Comparison of ENCODE assay signal across 19 mouse cellular contexts in genomic region chr9:62664115-62664725, GRCm38 (mm10). TPM values are rescaled to one million over a fixed set of nuclear protein-coding genes. Genes with fewer than 3 reads are reported as not detected.
DNase-seq lines count a peak whose midpoint lies in the region; ATAC-seq and TF ChIP-seq lines count a peak whose summit lies in the region.
"Had no signal": no experiment of that assay in that cellular context is flagged by ENCODE, and none has a peak within 500 bp of the region (broad histone marks: within the 10 kb centered on the region; RNA-seq: fewer than 3 reads in every experiment).

No protein-coding gene starts in this region.

- H3K4me1 ChIP-seq in kidney, postnatal 0 days (replicated peaks; ENCODE audit: insufficient read depth, low read length): no peaks in the 10 kb centered on the region
- H3K4me1 ChIP-seq: midbrain, embryonic 10.5 days had no signal

- H3K9me3 ChIP-seq in kidney, postnatal 0 days (replicated peaks; ENCODE audit: low read length): no peaks in the 10 kb centered on the region
- H3K9me3 ChIP-seq: heart, embryonic 15.5 days; lung, embryonic 15.5 days; midbrain, embryonic 10.5 days had no signal

- TF ChIP-seq CTCF in kidney, postnatal 0 days (IDR thresholded peaks at IDR 0.05; ENCODE audit: low read depth): no peak

- no peak overlapping the region for H3K9ac ChIP-seq in kidney, postnatal 0 days (ENCODE audit: low read depth, low read length)
- H3K9ac ChIP-seq: heart, embryonic 15.5 days; lung, embryonic 15.5 days had no signal

- no peak overlapping the region for H3K4me3 ChIP-seq in kidney, postnatal 0 days (replicated peaks; ENCODE audit: low read depth, low read length)
- H3K4me3 ChIP-seq: heart, embryonic 15.5 days; lung, embryonic 15.5 days; midbrain, embryonic 10.5 days; myocyte had no signal

- peak; percentile 42 for DNase-seq in cerebellum, postnatal 10 days
- no peak for DNase-seq in cerebellum, postnatal 36 days
- peak; percentile 59 for DNase-seq in kidney, postnatal 0 days (ENCODE audit: low spot score)
- DNase-seq in kidney, adult 9 months: no peak
- DNase-seq in retina, postnatal 1 day: peak; percentile 31
- DNase-seq in retina, embryonic 14.5 days (ENCODE audit: low spot score): no peak
- peak; percentile 14 for DNase-seq in yolk sac, embryonic 10.5 days (ENCODE audit: low spot score)
- no peak for DNase-seq in heart, adult 8-10 months (ENCODE audit: low spot score)
- DNase-seq: adrenal gland, postnatal 36 days; kidney, postnatal 25 days; liver; right cerebral cortex, postnatal 4 days; thymus, postnatal 14 days had no signal

- 0 out of 2 replicates have a peak, but pooled peaks have one; percentile 21 for ATAC-seq in kidney, postnatal 0 days (replicated peaks; ENCODE audit: low FRiP score, low read depth)

- H3K27me3 ChIP-seq in kidney, postnatal 0 days (ENCODE audit: insufficient read depth, low read length): no peaks in the 10 kb centered on the region
- H3K27me3 ChIP-seq: heart, embryonic 15.5 days; lung, embryonic 15.5 days had no signal

- H3K27ac ChIP-seq in kidney, postnatal 0 days: no peak overlapping the region
- H3K27ac ChIP-seq: heart, embryonic 15.5 days; lung, embryonic 15.5 days; midbrain, embryonic 10.5 days had no signal

- H3K4me2 ChIP-seq in kidney, postnatal 0 days (ENCODE audit: low read length): no peak overlapping the region
- H3K4me2 ChIP-seq: heart, embryonic 15.5 days; lung, embryonic 15.5 days had no signal

- 20% methylated on average over 10 of the region's 10 CpGs for WGBS in kidney, postnatal 0 days

- no peaks in the 10 kb centered on the region for H3K36me3 ChIP-seq in kidney, postnatal 0 days (ENCODE audit: insufficient read depth, low read length)
- H3K36me3 ChIP-seq: heart, embryonic 15.5 days; lung, embryonic 15.5 days; midbrain, embryonic 10.5 days had no signal

RNA-seq across cellular contexts. Expression of gene Itga11, which starts 13.4 kb away (rescaled TPM):
- 0.40 and 0.45 TPM in 2 replicates for polyA plus RNA-seq in kidney, postnatal 0 days (2015; fragmentation: Nextera tagmentation; extraction: Ambion mirVana)
- total RNA-seq in heart, adult 8-10 months (2022): 1 to 10 TPM; 1.3 to 1.4 (median 1.4) TPM
- total RNA-seq: common myeloid progenitor, adult 5-6 weeks; granulocyte monocyte progenitor cell, adult 5-6 weeks had no signal

Comparison
In these comparisons a context has a peak if more than half of its experiments do, and no peak if none do; other contexts are left out.
1. DNase-seq: peak in cerebellum, postnatal 10 days (2 of 2), kidney, postnatal 0 days (single experiment), retina, postnatal 1 day (single experiment) and yolk sac, embryonic 10.5 days (single experiment); none in cerebellum, postnatal 36 days (0 of 2), kidney, adult 9 months (single experiment), retina, embryonic 14.5 days (single experiment) and heart, adult 8-10 months (single experiment).